Mouse (Mus musculus): ENCODE results near the gene Dbil5. TPM values are rescaled to one million over a fixed set of nuclear protein-coding genes. Genes with fewer than 3 reads are reported as not detected.
A peak's percentile ranks its signal among the peaks of the same experiment; 100 is the strongest.

The Dbil5 gene
- polyA plus RNA-seq, 1 experiment from 2014 or later, result 1.1 TPM

GRCm38 (mm10) chr11:76260208-76261050 lies 43.0 kb downstream of the Dbil5 start:
- ATAC-seq (ENCODE audit: low FRiP score, low TSS enrichment) (no peak), DNase-seq (peak; percentile 42)
- no peaks in the 10 kb centered on the region for H3K9me3 ChIP-seq (ENCODE audit: control insufficient read depth, low read length)
- H3K4me3 ChIP-seq (replicated peaks; ENCODE audit: low read depth, low read length), result no peak overlapping the region
- peak overlapping the region; percentile 30; the same call in 1 of the 2 replicates for H3K9ac ChIP-seq (replicated peaks; ENCODE audit: low read length)
- H3K27me3 ChIP-seq (ENCODE audit: control insufficient read depth, insufficient read depth, low read length), result no peaks in the 10 kb centered on the region
- no peaks in the 10 kb centered on the region for H3K36me3 ChIP-seq (ENCODE audit: control insufficient read depth, insufficient read depth, low read length)
- peaks cover 31% of the 10 kb centered on the region for H3K4me1 ChIP-seq (ENCODE audit: control insufficient read depth, insufficient read depth, low read length)
- no peak overlapping the region for H3K4me2 ChIP-seq (ENCODE audit: low read length)
- WGBS, result 29% methylated on average over 10 of the region's 10 CpGs
- H3K27ac ChIP-seq (replicated peaks; ENCODE audit: low read depth, low read length), result peak overlapping the region; percentile 62; the same call in 1 of the 2 replicates

- Histone ChIP-seq H3K9ac (replicated peaks; ENCODE audit: low read length) (peak overlapping the region; percentile 30; the same call in 1 of the 2 replicates), H3K36me3 (ENCODE audit: control insufficient read depth, insufficient read depth, low read length) (no peaks in the 10 kb centered on the region), H3K27ac (replicated peaks; ENCODE audit: low read depth, low read length) (peak overlapping the region; percentile 62; the same call in 1 of the 2 replicates), H3K4me3 (replicated peaks; ENCODE audit: low read depth, low read length) (no peak overlapping the region), H3K27me3 (ENCODE audit: control insufficient read depth, insufficient read depth, low read length) (no peaks in the 10 kb centered on the region), H3K4me1 (ENCODE audit: control insufficient read depth, insufficient read depth, low read length) (peaks cover 35% of the 10 kb centered on the region), H3K9me3 (ENCODE audit: control insufficient read depth, low read length) (no peaks in the 10 kb centered on the region), H3K4me2 (ENCODE audit: low read length) (no peak overlapping the region)
- peak; percentile 9 for DNase-seq
- ATAC-seq (ENCODE audit: low FRiP score, low TSS enrichment), result no peak
- 67% methylated on average over 12 of the region's 12 CpGs for WGBS
Observed at GRCm38 (mm10) chr11:76261224-76261623, 43.8 kb downstream of the Dbil5 start.

- WGBS, result 3% methylated on average over 19 of the region's 19 CpGs
- H3K4me3 ChIP-seq (replicated peaks; ENCODE audit: low read depth, low read length), result no peak overlapping the region
- peak overlapping the region; percentile 34 for H3K4me2 ChIP-seq (ENCODE audit: low read length)
- peaks cover 47% of the 10 kb centered on the region for H3K4me1 ChIP-seq (ENCODE audit: control insufficient read depth, insufficient read depth, low read length)
- 0 out of 2 replicates have a peak overlapping the region, but pooled peaks have one; percentile 30 for H3K9ac ChIP-seq (replicated peaks; ENCODE audit: low read length)
- ATAC-seq (ENCODE audit: low FRiP score, low TSS enrichment) (peak; percentile 5; the same call in 1 of the 2 replicates), DNase-seq (peak; percentile 54)
- H3K9me3 ChIP-seq (ENCODE audit: control insufficient read depth, low read length), result no peaks in the 10 kb centered on the region
- peak overlapping the region; percentile 15; the same call in 1 of the 2 replicates for H3K27ac ChIP-seq (replicated peaks; ENCODE audit: low read depth, low read length)
- H3K36me3 ChIP-seq (ENCODE audit: control insufficient read depth, insufficient read depth, low read length), result no peaks in the 10 kb centered on the region
- H3K27me3 ChIP-seq (ENCODE audit: control insufficient read depth, insufficient read depth, low read length), result no peaks in the 10 kb centered on the region
Observed at GRCm38 (mm10) chr11:76262611-76263351, 45.4 kb downstream of the Dbil5 start.

- Histone ChIP-seq H3K4me1 (ENCODE audit: control insufficient read depth, insufficient read depth, low read length) (peaks cover 35% of the 10 kb centered on the region), H3K9me3 (ENCODE audit: control insufficient read depth, low read length) (no peaks in the 10 kb centered on the region), H3K27me3 (ENCODE audit: control insufficient read depth, insufficient read depth, low read length) (no peaks in the 10 kb centered on the region), H3K4me3 (replicated peaks; ENCODE audit: low read depth, low read length) (no peak overlapping the region), H3K36me3 (ENCODE audit: control insufficient read depth, insufficient read depth, low read length) (no peaks in the 10 kb centered on the region; the same call in 1 of the 2 replicates), H3K4me2 (ENCODE audit: low read length) (0 out of 2 replicates have a peak overlapping the region, but pooled peaks have one; percentile 13), H3K27ac (replicated peaks; ENCODE audit: low read depth, low read length) (peak overlapping the region; percentile 82), H3K9ac (replicated peaks; ENCODE audit: low read length) (no peak overlapping the region; the same call in 1 of the 2 replicates)
- no peak for ATAC-seq (ENCODE audit: low FRiP score, low TSS enrichment)
- WGBS, result 12% methylated on average over 7 of the region's 7 CpGs
- peak; percentile 60 for DNase-seq
Observed at GRCm38 (mm10) chr11:76267550-76267949, 50.1 kb downstream of the Dbil5 start.

GRCm38 (mm10) chr11:76268001-76268459 lies 50.6 kb downstream of the Dbil5 start:
- peak; percentile 74 for DNase-seq
- Histone ChIP-seq H3K4me1 (ENCODE audit: control insufficient read depth, insufficient read depth, low read length) (peaks cover 31% of the 10 kb centered on the region), H3K4me3 (replicated peaks; ENCODE audit: low read depth, low read length) (no peak overlapping the region), H3K27ac (replicated peaks; ENCODE audit: low read depth, low read length) (peak overlapping the region; percentile 82), H3K9ac (replicated peaks; ENCODE audit: low read length) (0 out of 2 replicates have a peak overlapping the region, but pooled peaks have one; percentile 14), H3K27me3 (ENCODE audit: control insufficient read depth, insufficient read depth, low read length) (no peaks in the 10 kb centered on the region), H3K36me3 (ENCODE audit: control insufficient read depth, insufficient read depth, low read length) (no peaks in the 10 kb centered on the region; the same call in 1 of the 2 replicates), H3K9me3 (ENCODE audit: control insufficient read depth, low read length) (no peaks in the 10 kb centered on the region), H3K4me2 (ENCODE audit: low read length) (0 out of 2 replicates have a peak overlapping the region, but pooled peaks have one; percentile 13)
- WGBS, result 5% methylated on average over 5 of the region's 5 CpGs
- ATAC-seq (ENCODE audit: low FRiP score, low TSS enrichment), result peak; percentile 50; the same call in 1 of the 2 replicates

Other genes starting within 250 kb of the Dbil5 start
- 2.1 and 2.7 TPM in 2 replicates for gene 1700016K19Rik, start 217.7 kb upstream of the Dbil5 start, polyA plus RNA-seq (2014; fragmentation: Nextera tagmentation; extraction: Ambion mirVana)
- gene Rflnb, start 189.8 kb upstream of the Dbil5 start, polyA plus RNA-seq (2014; fragmentation: Nextera tagmentation; extraction: Ambion mirVana), result 6.3 and 7.7 TPM in 2 replicates
- gene Vps53, start 38.0 kb upstream of the Dbil5 start, polyA plus RNA-seq (2014; fragmentation: Nextera tagmentation; extraction: Ambion mirVana), result 65.6 and 66.8 TPM in 2 replicates
- 25.7 and 27.3 TPM in 2 replicates for gene Fam57a, start 37.9 kb upstream of the Dbil5 start, polyA plus RNA-seq (2014; fragmentation: Nextera tagmentation; extraction: Ambion mirVana)
- gene Gemin4, start 56 bp downstream of the Dbil5 start, polyA plus RNA-seq (2014; fragmentation: Nextera tagmentation; extraction: Ambion mirVana), result 13.4 and 20.0 TPM in 2 replicates
- 21.0 and 22.7 TPM in 2 replicates for gene Mrm3, start 26.1 kb downstream of the Dbil5 start, polyA plus RNA-seq (2014; fragmentation: Nextera tagmentation; extraction: Ambion mirVana)
- gene Glod4, start 26.1 kb downstream of the Dbil5 start, polyA plus RNA-seq (2014; fragmentation: Nextera tagmentation; extraction: Ambion mirVana), result 114 and 141 TPM in 2 replicates
- 21.9 and 28.2 TPM in 2 replicates for gene Nxn, start 181.5 kb downstream of the Dbil5 start, polyA plus RNA-seq (2014; fragmentation: Nextera tagmentation; extraction: Ambion mirVana)
- 111 and 120 TPM in 2 replicates for gene Timm22, start 189.3 kb downstream of the Dbil5 start, polyA plus RNA-seq (2014; fragmentation: Nextera tagmentation; extraction: Ambion mirVana)

All from midbrain, embryonic 14.5 days (tissue).